Mouse (Mus musculus) right cerebral cortex, postnatal 14 days (tissue): ENCODE measurements around the gene Ldlrad1.
A peak's percentile ranks its signal among the peaks of the same experiment; 100 is the strongest.

ENCODE experiments used
- DNase-seq: peaks from one replicate; pipeline ENCODE4 v3.0.0; 2022

The Ldlrad1 gene

DNA sequence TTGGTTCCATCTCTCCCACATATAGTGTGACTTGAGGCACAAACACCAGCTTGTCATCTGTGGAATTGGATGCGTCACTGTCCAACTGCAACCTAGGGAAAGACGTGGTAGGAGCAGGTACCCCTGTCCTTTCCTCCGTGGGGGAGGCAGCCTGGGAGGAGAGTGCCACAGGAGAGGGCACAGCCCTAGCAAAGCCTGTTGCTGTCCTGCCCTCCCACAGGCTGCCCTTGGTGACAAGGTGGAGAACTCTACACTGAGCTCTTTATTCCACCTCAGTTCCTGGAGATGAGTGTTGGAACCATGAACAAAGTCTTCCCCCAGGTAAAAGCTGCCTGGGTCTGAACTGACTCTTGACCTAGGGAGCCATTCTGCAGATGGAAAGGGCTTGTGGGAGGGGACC, at the start of gene Ldlrad1:
TSS of gene Ldlrad1 (plus strand) at position 301 of the 400 bp plus-strand sequence.
- DNase-seq, result no peak

DNA sequence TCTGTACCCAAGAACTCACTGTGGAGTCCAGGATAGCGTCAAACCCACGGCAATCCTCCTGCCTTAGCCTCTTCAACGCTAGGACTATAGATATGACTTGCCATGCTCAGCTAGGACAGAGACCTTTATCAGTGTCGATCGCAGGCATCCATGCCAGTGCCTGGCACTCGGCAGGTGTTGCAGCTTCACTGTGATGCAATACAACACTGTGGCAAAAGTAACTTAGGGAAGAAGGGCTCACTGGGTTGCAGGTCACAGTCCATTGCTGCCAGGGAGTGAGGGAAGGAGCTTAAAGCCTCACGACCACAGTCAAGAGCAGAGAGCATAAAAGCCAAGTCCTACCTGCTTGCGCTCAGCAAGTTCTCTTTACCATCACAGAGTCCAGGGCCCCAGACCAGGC, 48.8 kb upstream of the Ldlrad1 start:
- no peak for DNase-seq

DNA sequence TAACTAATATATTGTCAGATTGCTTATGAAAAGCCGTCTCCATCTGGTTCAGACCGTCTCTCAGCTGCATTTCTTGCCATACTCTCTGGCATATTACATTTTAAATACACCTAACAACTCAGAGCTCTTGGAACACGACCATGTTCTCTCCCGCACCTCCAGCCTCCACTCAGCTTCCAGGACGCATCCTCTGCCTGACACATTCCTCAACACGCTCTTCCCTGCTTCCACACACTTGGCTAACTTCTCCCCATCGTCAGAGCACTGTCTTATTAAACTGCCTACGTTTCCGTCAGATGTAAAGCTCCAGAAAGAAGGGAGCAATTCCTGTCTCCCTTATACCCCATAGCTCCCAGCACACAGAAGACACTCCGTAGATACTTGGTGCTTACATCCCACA, 45.6 kb upstream of the Ldlrad1 start:
- DNase-seq, result peak; percentile 15

DNA sequence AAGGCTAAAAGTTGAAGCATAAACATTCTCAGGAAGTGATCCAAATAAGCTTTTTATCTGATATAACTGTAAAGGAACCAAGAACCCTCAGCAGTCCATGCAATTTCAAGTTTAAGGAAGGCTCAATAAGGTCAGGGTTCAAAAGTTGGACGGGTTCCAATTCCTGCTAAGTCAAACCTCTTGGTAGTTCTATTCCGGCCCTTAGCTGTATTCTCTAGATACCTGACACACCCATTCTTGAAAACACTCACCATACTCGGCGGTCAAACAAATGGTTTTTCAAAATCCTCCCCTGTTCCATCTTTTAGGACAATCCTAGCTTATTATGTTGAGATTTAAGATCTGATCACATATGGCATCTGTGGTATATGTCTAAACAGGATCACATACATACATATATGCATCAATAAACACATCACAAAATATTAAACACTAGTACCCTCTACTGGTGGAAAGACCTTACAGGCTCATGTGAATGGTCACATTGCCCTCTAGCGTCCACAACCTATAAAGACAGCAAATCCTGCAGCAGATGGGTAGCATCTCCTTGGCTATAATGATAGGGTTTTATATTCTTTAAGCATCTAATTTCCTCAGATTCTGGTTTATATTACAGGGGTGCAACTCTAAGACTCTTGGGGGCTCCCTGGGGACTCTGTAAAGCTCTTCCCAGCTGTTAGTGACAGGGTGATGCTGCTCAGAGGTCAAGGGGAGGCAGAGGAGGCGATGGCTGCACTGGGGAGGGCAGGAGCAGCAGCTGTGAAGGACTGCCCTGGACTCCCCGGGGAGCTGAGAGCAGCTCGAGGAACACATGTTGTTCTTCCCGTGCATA, 45.0 kb upstream of the Ldlrad1 start:
- peak; percentile 61 for DNase-seq

DNA sequence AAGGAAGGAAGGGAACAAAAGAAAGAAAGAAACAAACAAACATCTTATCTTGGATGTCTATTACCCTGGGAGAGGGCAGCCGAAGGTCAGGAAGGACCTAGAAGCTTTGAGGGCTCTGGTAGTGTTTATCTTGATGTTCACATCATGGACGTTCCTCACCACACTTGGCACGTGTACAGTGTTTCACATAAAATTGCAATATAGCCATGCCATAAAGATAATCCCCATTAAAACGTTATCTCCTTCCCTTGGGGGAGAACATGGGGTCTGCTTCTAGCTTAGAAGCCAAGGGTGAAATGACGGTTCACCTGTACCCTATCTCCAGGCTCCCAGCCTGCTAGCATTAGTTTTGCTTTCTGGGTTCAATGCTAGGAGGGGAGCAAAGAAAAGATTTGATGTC, 42.3 kb upstream of the Ldlrad1 start:
- no peak for DNase-seq

DNA sequence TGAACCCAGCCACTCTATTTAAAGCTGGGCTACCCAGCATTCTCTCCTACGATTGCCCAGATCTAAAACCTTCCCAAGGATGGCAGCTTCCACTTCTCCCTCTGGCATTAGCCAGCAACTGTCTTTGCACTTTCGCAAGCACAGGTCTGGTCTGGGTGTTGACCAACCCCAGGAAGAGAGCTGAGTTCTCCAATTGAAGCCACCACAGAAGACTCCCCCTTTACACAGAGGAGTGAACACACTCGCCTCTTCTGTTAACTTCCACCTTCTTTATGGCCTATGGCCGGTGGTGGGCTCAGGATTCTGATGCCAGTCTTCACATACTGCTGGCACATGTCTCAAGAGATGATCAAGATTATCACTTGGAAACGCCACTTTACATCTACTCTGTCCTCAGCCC, 41.2 kb upstream of the Ldlrad1 start:
- no peak for DNase-seq

DNA sequence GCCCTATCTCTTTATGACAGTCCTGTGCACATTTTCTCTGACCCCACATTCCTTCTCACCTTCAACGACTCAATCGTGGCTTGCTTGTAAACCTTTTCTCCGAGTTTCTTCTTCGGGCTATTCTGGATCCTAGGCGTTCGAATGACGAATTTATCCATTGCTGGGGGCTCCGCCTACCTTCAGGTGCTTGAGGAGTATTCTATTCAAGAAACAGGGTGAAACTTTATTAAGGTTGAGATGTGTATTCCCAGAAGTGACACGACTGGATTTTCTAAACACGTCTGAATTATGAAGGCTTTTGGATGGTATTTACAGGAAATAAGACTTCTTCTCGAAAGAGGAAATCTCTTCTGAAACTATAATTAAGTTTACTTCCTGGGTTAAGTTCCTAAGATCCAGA, 31.5 kb upstream of the Ldlrad1 start:
- DNase-seq, result no peak

DNA sequence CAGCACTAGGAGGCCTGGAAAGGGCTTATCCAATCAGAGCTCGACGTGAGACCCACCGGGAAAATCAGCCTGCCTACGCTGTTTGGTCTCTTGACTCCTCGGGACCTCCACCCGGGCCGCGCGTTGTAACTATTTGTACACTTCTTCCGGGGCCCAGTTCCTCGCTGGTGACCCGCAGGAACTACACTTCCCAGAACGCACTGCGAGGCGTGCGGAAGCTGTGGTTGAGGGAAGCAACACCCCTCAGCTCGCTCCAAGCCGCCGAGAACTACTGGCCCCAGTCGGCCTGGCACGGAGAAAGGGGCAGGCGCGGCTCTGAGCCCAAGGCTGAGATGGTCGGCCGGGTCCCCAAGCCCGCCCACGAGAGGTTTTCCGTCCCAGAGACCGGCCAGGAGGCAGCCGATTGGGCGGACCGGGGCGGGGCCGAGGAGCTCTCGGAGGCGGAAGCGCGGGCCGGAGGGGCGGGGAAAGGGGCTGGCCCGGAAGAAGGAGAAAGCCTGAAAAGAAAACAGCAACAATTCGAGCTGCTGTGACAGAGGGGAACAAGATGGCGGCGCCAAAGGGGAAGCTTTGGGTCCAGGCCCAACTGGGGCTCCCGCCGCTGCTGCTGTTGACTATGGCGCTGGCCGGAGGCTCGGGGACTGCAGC, 30.7 kb upstream of the Ldlrad1 start, which contains the start of gene Tmem59:
TSS of gene Tmem59 (plus strand) at position 218 of the 648 bp plus-strand sequence.
- DNase-seq, result peak; percentile 91

DNA sequence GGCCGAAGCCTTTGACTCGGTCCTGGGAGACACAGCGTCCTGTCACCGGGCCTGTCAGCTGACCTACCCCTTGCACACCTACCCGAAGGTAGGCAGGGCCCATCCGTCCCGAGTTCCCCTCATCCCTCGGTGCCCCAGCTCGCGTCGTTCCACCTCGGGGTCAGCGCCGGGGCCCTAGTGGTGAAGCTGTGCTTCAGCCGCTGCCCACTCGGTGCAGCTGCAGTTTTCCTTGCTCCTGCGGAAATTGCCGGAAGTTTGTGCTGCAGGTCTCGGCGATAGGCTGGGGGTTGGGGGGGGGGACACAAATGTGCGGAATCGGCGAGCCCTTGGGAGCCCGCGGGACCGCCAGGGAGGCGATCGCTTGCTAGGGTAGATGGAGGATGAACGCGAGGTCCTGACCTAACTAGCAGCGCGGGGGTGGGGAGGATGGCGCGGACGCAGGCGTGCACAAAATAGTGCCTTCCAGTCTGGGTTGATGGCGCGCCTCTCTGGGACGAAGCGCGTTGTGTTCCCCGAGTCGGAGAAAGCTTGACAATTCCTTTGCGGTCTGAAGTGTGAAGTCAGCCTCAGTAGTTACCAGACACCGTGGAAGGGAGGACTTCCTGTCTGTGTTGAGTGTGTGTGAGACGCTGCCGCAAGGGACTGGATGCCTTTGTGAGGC, 30.0 kb upstream of the Ldlrad1 start, which contains the start of gene Tceanc2:
TSS of gene Tceanc2 (minus strand) at position 287 of the 661 bp plus-strand sequence.
- DNase-seq, result peak; percentile 52

DNA sequence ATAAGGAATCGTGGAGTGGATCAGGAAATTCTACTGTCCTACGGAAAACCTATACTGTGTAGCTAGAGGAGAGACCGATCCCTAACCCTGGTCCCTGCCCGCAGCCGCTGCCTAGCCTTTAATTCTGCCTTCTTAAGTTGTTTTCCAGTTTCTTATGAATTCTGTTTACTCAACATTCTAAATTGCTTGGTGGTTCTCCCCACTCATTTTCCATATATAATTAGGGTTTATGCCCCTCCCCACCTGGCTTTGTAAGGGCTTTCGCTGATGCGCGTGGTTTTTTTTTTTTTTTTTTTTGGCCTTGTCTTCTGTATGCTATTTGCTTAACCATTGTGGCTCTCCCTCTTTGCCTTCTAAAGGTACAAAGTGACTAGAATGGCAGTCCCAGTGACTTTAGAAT, 29.4 kb upstream of the Ldlrad1 start:
- no peak for DNase-seq

DNA sequence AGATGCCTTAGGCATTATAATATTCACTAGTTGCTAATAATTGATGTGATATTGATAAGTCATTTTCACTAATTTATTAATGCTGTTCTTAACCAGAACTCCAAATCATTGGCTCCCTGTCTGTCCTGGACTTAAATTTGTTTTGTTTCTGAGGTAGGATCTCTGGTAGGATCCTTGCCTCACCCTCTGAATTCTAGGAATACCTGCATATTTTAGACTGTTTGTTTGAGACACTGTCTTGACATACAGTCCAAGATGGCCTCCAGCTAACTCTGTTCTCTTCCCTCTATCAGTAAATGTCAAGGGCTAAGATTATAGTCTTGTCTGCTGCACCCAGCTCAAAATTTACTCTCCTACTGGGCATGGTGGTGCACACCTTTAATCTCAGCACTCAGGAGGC, 28.2 kb upstream of the Ldlrad1 start:
- no peak for DNase-seq

DNA sequence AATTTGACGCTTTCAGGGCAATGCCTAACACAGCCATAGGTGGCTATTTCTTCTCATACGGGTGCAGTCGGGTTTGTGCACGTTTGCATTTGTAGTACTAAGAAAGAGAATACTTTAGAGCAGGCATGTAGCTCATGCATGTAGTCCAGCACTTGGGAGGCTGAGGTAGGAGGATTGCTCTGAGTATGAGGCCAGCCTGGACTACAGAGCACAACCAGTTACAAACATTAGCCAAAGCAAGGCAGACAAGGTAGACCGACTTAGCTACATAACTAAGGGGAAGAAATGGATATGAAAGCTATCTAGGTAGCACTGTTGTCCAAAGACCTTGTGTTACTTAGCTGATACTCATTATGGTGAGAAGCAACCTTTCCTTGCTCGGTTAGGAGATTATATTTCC, 27.1 kb upstream of the Ldlrad1 start:
- DNase-seq, result no peak

DNA sequence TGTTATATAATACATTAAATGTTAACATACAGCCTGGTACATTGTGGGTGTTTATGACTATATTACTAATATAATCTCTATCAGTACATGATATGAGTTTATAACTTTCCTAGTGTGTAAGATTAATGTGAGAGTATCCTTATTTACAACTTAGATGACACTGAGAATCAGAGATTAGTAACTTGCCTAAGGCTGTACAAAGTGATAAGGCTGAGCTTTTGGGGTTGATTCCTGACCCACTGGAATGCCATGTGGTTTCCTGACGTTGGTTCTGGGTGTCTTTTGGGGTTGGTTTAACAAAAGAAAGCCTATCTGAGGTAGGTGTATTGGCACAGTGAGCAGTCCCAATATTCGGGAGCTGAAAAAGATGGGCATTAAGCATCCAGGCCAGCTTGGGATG, 26.2 kb upstream of the Ldlrad1 start:
- no peak for DNase-seq

DNA sequence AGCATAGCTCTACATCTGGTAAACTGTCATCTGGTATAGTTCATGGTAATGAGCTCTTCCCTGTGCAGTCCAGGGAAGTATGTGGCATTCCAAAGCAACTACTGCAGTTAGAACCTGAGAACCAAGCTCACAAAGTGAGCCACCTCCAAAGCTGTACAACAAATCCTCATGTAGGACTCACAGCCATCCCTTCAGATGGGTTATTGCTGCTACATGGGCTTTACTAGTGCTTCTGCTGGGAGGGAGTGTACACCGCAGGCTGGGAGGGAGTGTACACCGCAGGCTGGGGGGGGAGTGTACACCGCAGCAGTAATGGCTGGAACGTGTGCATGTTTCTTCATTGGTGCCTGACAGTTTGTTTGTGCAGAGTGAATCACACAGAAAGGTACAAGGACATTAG, 25.8 kb upstream of the Ldlrad1 start:
- no peak for DNase-seq

DNA sequence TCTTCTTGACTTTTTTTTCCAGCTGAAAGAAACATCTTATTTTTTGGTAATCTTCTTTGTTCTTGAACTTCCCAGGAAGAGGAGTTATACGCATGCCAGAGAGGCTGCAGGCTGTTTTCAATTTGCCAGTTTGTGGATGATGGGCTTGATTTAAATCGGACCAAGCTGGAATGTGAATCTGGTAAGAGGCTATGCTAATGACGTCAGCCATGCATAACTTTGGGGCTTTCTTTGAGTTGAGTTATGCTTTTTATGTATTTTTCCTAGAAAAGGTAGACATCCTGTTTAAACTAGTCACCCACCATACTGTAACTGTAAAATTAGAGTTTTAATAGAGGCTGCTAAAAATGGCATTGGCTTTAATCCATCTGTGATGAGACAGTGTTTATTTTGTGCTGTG, 23.3 kb upstream of the Ldlrad1 start:
- DNase-seq, result no peak

DNA sequence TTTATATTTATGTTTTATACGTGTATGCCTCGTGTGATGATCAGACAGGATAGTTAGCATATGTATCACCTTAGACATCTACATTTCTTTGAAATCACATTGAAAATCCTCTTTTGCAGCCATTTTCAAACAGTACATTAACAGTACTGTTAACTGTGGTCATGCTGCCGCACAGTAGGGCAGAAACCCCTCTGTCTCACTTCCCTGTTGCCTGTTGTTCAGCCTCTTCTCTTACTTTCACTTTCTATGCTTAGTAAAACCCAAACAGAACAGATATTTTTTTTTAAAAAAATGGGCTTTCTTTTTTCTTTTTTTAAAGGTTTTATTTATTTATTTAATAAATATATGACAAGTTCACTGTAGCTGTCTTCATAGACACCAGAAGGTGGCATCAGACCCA, 15.1 kb upstream of the Ldlrad1 start:
- DNase-seq, result no peak

DNA sequence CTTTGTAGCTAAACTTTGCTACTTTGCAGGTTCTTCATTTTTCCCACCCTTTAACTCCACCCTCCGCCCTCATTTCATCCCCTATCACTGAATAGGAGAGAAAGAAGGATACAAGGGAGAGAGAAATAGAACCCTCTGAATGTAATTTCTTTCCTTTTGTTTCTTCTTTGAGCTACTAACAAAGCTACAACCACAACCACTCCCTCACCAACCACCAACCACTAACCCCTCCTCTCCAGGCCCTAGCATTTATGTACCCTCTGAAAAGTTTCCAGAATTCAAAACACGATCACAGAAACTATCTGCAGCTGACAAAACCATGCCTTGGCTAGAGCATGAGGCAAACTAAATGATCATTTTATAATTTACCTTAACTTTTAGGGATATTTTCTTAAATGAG, 12.5 kb upstream of the Ldlrad1 start:
- no peak for DNase-seq

DNA sequence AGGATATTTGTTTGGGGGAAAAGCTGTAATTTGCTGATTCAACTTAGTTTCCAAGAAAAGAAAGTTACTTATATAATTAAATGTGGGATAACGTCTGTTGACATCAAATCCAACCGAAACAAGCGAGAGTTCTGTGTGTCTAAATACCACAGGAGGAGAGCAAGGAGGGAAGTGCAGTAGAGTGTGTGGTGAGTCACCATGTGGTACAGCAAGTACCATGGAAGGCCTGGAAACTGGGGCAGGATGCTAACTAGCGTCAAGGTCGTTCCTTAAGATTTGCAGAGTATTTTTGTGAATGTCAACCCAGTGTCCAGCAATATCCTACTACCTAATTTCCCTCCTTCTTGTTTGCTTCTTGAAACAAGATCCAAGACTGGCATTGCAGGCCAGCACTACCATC, 10.9 kb upstream of the Ldlrad1 start:
- no peak for DNase-seq

DNA sequence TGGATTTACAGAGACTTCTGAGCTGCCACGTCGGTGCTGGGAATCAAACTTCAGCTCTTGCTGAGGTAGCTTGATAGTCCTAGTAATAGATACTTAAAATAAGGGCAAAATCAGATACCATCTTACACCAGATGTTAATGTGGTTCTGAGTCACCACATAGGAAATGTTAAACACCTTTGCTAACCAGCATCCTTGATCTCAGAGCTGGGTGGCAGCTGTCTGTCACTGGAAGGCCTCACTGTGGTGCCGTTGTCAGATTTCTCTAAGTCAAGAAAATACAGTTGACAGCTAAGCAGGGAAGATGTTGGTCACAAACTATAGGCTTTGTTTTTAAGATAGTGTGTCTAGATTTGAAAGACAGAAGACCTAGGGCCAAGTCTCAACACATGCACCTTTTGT, 7.2 kb upstream of the Ldlrad1 start:
- no peak for DNase-seq

DNA sequence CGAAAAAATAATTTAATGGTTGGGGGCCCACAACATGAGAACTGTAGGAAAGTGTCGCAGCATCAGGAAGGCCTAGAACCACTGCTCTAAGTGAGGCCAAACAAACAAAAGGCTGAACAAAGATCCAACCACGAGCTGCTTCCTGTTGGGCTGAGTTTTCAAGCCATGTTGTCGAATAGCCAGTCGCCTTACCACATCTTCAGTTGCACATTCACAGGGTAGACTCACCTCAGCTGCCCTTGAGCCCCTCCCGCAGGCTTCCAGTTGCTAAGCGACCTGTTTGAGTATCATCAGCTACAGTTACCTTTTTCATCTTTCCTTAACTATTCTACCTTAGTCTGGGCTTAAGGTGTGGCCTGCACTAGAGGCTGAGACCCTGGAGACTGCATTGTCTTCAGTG, 6.0 kb upstream of the Ldlrad1 start:
- DNase-seq, result no peak

DNA sequence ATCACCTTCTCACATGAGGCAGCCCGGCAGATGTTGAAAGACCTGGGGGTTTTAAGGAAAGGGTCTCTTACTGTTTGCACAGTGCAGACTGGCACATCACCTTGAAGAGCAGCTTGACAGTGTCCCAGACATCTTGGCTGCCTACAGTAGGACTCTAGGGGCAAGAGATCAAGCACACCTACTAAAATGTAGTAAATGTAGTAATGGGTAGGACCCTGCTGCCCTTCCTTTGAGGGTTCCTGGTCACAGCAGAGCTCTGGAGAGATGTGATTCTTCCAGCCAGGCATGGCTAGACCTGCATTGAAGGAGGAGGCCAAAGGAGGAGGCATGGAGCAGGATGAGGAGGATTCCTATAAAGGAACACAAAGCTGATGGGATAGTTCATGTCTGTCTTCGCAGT, 2.0 kb upstream of the Ldlrad1 start:
- DNase-seq, result no peak

DNA sequence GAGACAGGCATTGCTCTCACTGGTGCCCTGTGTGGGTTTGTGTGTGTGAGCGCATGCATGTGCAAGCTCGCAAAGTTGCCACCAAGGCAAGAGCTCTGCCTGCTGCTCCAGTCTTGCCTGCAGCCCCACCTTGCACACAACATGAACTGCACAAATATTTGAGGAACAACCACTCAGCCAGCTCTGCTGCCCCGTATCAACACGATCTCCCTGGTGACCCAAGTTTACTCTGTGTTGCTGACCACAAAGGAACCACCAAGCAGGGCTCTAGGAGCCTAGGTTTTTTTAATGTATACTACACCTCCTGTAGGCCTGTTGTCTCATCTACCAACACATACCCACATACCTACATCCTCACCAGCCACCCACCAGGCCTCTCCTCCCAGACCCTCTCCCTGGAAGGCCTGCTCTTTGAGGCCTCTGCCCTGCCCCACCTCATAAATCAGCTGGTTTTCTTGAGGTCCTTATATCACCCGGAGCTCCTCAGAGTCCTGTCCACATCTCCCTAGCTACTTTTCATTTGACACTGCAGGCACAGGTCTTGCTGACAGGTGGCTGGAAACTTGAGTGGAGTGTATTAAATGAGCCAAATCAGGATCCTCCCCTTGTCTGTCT, 1.6 kb downstream of the Ldlrad1 start:
- DNase-seq, result no peak

DNA sequence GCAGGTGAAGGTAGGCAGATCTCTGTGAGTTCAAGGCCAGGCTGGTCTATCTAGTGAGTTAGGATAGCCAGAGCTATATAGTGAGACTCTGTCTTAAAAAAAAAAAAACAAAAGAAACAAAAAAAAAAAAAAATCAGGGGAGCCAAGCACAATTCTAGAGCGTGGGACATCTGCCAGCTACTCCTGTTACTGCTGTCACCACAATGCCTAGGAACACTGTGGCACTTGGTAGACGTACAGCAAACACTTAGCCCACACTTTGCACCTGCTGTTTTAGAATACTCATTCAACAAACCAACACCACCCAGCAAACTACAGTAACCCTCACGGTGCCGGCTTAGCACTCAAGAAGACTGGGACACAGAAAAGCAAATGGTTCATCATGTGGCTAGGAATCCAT, 2.5 kb downstream of the Ldlrad1 start:
- peak; percentile 42 for DNase-seq

DNA sequence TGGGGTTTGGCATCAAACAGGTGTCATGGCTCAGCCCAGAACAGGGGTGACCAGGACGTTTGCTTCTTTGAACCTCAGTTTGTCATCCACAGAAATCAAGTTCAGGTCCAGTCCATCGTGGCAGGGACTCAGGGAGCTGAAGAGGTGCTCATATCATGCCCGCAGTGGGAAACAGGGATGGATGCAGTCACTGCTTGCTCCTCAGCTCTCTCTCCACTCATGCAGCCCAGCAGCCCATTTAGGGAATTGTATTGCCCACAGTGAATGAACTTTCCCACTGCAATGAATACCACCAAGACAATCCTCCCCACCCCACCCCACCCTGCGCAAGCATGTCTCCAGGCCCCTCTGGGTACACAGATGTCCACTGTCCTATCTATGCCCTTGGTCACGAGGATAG, 3.0 kb downstream of the Ldlrad1 start:
- DNase-seq, result no peak
